Mouse (Mus musculus) stomach, postnatal 0 days (tissue): Measurements from ENCODE around the gene Piwil4. TPM values are rescaled to one million over a fixed set of nuclear protein-coding genes. Genes with fewer than 3 reads are reported as not detected.

Experiments used
- ATAC-seq: fragments of 200-750 bp; cut with Nextera tagmentation; 2 replicates; pipeline ENCODE4 v1.8.0; 2017; ENCODE audit not compliant: low FRiP score, low TSS enrichment
- DNase-seq: peaks from one replicate; pipeline ENCODE4 v3.0.0-alpha.2; 2016; ENCODE audit warnings: low spot score
- H3K27ac ChIP-seq: fragments of 300-500 bp; sonication (generic); replicated peaks from 2 replicates; pipeline ENCODE4 v1.5.1; 2014; ENCODE audit warnings: mild to moderate bottlenecking, control low read depth
- H3K27me3 ChIP-seq: fragments of 300-500 bp; sonication (generic); 2 replicates; pipeline ENCODE4 v1.6.1; 2014; ENCODE audit warnings: low read length; ENCODE audit not compliant: control insufficient read depth, insufficient read depth
- H3K36me3 ChIP-seq: fragments of 300-500 bp; sonication (generic); 2 replicates; pipeline ENCODE4 v1.6.1; 2014; ENCODE audit warnings: low read length, mixed read lengths; ENCODE audit not compliant: control insufficient read depth, insufficient read depth
- H3K4me1 ChIP-seq: fragments of 300-500 bp; sonication (generic); replicated peaks from 2 replicates; pipeline ENCODE4 v1.6.1; 2014; ENCODE audit warnings: antibody characterized with exemption; ENCODE audit not compliant: control insufficient read depth, insufficient read depth
- H3K4me2 ChIP-seq: fragments of 300-500 bp; sonication (generic); replicated peaks from 2 replicates; pipeline ENCODE4 v1.6.1; 2014; ENCODE audit warnings: low read depth, mild to moderate bottlenecking, control low read depth, moderate library complexity
- H3K4me3 ChIP-seq: fragments of 300-500 bp; sonication (generic); 2 replicates; pipeline ENCODE4 v1.5.1; 2014; ENCODE audit warnings: low read depth, low read length, control low read depth
- H3K9ac ChIP-seq: fragments of 300-500 bp; sonication (generic); 2 replicates; pipeline ENCODE4 v1.6.1; 2014; ENCODE audit warnings: mild to moderate bottlenecking, low read length, control low read depth, mixed read lengths
- H3K9me3 ChIP-seq: fragments of 300-500 bp; sonication (generic); 2 replicates; pipeline ENCODE4 v1.6.1; 2016; ENCODE audit warnings: low read length; ENCODE audit not compliant: control insufficient read depth
- CTCF ChIP-seq: IDR thresholded peaks from 2 replicates; pipeline ENCODE4 v1.5.1; 2016; ENCODE audit warnings: antibody characterized with exemption, low read depth, mild to moderate bottlenecking, moderate library complexity
- EP300 ChIP-seq: optimal IDR thresholded peaks from 2 replicates; pipeline ENCODE3; 2016; ENCODE audit warnings: antibody characterized with exemption
- WGBS: fragments of 180-500 bp; shearing (Covaris S2); extraction: QIAGEN DNeasy Blood & Tissue Kit; methylation state at CpG from one replicate; pipeline ENCODE4 v1.1.7; 2014; 5-methylcytosine and 5-hydroxymethylcytosine counted together
- polyA plus RNA-seq: library from polyadenylated mRNA; unstranded; fragments of >200 nt; fragmentation: Nextera tagmentation; extraction: Ambion mirVana; gene quantifications from 2 replicates; pipeline ENCODE4 v1.2.1, GENCODE M21; 2015

Gene Piwil4
- polyA plus RNA-seq, 1 experiment from 2014 or later = 0.53 TPM

GRCm38 (mm10) chr9:14754469-14754868 lies 13.9 kb upstream of the Piwil4 start:
- Histone ChIP-seq H3K4me2 (no peak overlapping the region), H3K27me3 (no peaks in the 10 kb centered on the region), H3K36me3 (no peaks in the 10 kb centered on the region), H3K4me1 (peaks cover 2% of the 10 kb centered on the region; the same call in 1 of the 2 replicates), H3K9ac (no peak overlapping the region), H3K9me3 (no peaks in the 10 kb centered on the region), H3K4me3 (no peak overlapping the region), H3K27ac (0 out of 2 replicates have a peak overlapping the region, but pooled peaks have one; percentile 9)
- WGBS = 43% methylated on average over 3 of the region's 3 CpGs
- TF ChIP-seq EP300 = peak; percentile 47
- TF ChIP-seq CTCF = no peak
- peak; percentile 84 for ATAC-seq
- DNase-seq = no peak

GRCm38 (mm10) chr9:14753947-14754346 lies 13.4 kb upstream of the Piwil4 start:
- peak overlapping the region; percentile 74 for H3K27ac ChIP-seq
- no peaks in the 10 kb centered on the region for H3K27me3 ChIP-seq
- no peak overlapping the region for H3K9ac ChIP-seq
- H3K4me3 ChIP-seq = no peak overlapping the region
- ATAC-seq (peak; percentile 68), DNase-seq (no peak)
- no peaks in the 10 kb centered on the region for H3K36me3 ChIP-seq
- no peaks in the 10 kb centered on the region for H3K9me3 ChIP-seq
- peaks cover 2% of the 10 kb centered on the region; the same call in 1 of the 2 replicates for H3K4me1 ChIP-seq
- TF ChIP-seq EP300 (no peak), CTCF (no peak)
- no peak overlapping the region for H3K4me2 ChIP-seq

- under 1% methylated on average over 25 of the region's 28 CpGs for WGBS
- H3K4me1 ChIP-seq = peaks cover 2% of the 10 kb centered on the region; the same call in 1 of the 2 replicates
- H3K27ac ChIP-seq = peak within 1 kb of the TSS; percentile 79
- peak within 1 kb of the TSS; percentile 53 for H3K4me3 ChIP-seq
- DNase-seq (peak; percentile 90), ATAC-seq (peak; percentile 81)
- peak within 1 kb of the TSS; percentile 70 for H3K9ac ChIP-seq
- H3K36me3 ChIP-seq = no peaks in the 10 kb centered on the region
- TF ChIP-seq CTCF (peak; percentile 32; the same call in 1 of the 2 replicates), EP300 (no peak)
- H3K27me3 ChIP-seq = no peaks in the 10 kb centered on the region
- peak within 1 kb of the TSS; percentile 94 for H3K4me2 ChIP-seq
- H3K9me3 ChIP-seq = no peaks in the 10 kb centered on the region
These were observed 11.5 kb upstream of the Piwil4 start, which contains the start of gene Fut4 for GRCm38 (mm10) chr9:14752001-14752522. Gene Fut4, minus strand, starts transcription at chr9:14752393.

- H3K4me2 ChIP-seq = peak overlapping the region; percentile 94
- DNase-seq (peak; percentile 63), ATAC-seq (peak; percentile 30)
- peak overlapping the region; percentile 79 for H3K27ac ChIP-seq
- no peaks in the 10 kb centered on the region for H3K9me3 ChIP-seq
- H3K4me3 ChIP-seq = peak overlapping the region; percentile 53
- no peaks in the 10 kb centered on the region for H3K36me3 ChIP-seq
- WGBS = under 1% methylated on average over 49 of the region's 50 CpGs
- peak overlapping the region; percentile 70 for H3K9ac ChIP-seq
- H3K27me3 ChIP-seq = no peaks in the 10 kb centered on the region
- TF ChIP-seq CTCF = no peak
- no peak for TF ChIP-seq EP300
- peaks cover 2% of the 10 kb centered on the region; the same call in 1 of the 2 replicates for H3K4me1 ChIP-seq
These were observed 11.0 kb upstream of the Piwil4 start for GRCm38 (mm10) chr9:14751503-14752000.

- TF ChIP-seq EP300 (no peak), CTCF (no peak)
- peak overlapping the region; percentile 79 for H3K27ac ChIP-seq
These were observed 10.5 kb upstream of the Piwil4 start for GRCm38 (mm10) chr9:14750901-14751502.

More at GRCm38 (mm10) chr9:14750901-14751502, 10.5 kb upstream of the Piwil4 start:
- H3K4me3 ChIP-seq = peak overlapping the region; percentile 53
- peaks cover 2% of the 10 kb centered on the region; the same call in 1 of the 2 replicates for H3K4me1 ChIP-seq
- ATAC-seq = no peak
- no peaks in the 10 kb centered on the region for H3K27me3 ChIP-seq
- 60% methylated on average over 42 of the region's 42 CpGs for whole genome bisulfite sequencing
- peak overlapping the region; percentile 70 for H3K9ac ChIP-seq
- H3K36me3 ChIP-seq = no peaks in the 10 kb centered on the region
- H3K9me3 ChIP-seq = no peaks in the 10 kb centered on the region
- DNase-seq = no peak
- peak overlapping the region; percentile 94 for H3K4me2 ChIP-seq
